In the genomic region with DNA sequence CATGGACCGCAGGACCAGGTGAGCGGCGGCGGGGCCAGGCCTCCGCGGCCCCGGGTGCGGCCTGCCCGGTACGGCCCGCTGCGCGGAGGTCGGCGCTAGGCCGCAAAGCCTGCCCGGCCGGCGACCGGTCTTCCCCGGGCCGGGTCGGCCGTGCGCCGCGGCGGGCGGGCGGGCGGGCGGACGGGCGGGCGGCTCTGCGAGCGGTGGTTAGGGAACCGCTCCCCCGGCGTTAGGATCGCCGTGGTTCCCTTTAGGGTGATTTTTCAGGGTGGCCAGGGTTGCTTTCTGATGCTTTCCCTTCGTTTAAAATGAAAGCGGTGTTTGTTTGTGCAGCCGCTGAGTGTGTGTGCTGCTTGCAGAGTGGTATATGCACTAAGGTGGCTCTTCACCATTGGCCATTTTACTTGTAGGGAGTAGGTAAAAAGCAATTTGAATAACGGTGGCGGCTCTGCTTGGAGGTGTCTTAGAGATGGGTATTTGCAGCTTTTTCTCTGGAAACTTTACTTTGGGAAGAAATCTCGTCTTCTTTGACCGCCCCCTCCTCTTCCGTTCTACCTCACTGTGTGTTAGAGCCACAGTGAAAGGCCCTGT, we compare ENCODE assay signal across 7 mouse cellular contexts. TPM values are rescaled to one million over a fixed set of nuclear protein-coding genes. Genes with fewer than 3 reads are reported as not detected.
DNase-seq lines count a peak whose midpoint lies in the region; ATAC-seq lines count a peak whose summit lies in the region.

No protein-coding gene starts in this region.

- peak; percentile 66 for DNase-seq in ES-CJ7 (ENCODE audit: low read depth, low spot score)
- peak; percentile 54 for DNase-seq in adrenal gland, postnatal 25 days
- DNase-seq in heart, postnatal 10 days: peak; percentile 54 to 64
- DNase-seq in layer of hippocampus, postnatal 10 days (ENCODE audit: low spot score in 2 of 2): peak; percentile 43 to 59
- DNase-seq in right cerebral cortex, postnatal 10 days (ENCODE audit: low spot score in 2 of 2): peak; percentile 33 to 41

- ATAC-seq in erythroblast, adult 5-6 weeks (replicated peaks; ENCODE audit: low FRiP score, poor library complexity, severe bottlenecking): peak; percentile 61; the same call in 1 of the 2 replicates
- ATAC-seq in megakaryocyte, adult 5-6 weeks (ENCODE audit: poor library complexity, severe bottlenecking): peak; percentile 20

- intact Hi-C loops in heart, postnatal 10 days (cut with DNase I): loop anchor here (5.0 to 10.0 kb wide), 5 partner anchors 52 to 191 kb away; a partner anchor contains a TSS

RNA-seq across cellular contexts. Expression of a gene that starts 0.7 kb away (rescaled TPM):
- total RNA-seq in adrenal gland, postnatal 25 days (2021): 27.8 and 30.9 TPM in 2 replicates
- 6.3 and 10.0 TPM in 2 replicates for total RNA-seq in erythroblast, adult 5-6 weeks (2015; ENCODE audit: low replicate concordance)
- 2.9 and 4.5 TPM in 2 replicates for total RNA-seq in erythroblast, adult 5-6 weeks (2017; ENCODE audit: low replicate concordance)
- total RNA-seq in heart, postnatal 10 days (2021): 10 to 100 TPM; 25.6 to 26.1 TPM
- total RNA-seq in layer of hippocampus, postnatal 10 days (2021): 10 to 100 TPM; 23.1 to 24.4 TPM
- 26.2 and 28.1 TPM in 2 replicates for total RNA-seq in megakaryocyte, adult 5-6 weeks (2015)
- total RNA-seq in megakaryocyte, adult 5-6 weeks (2017): 21.0 and 26.8 TPM in 2 replicates

Comparison
In these comparisons a context has a peak if more than half of its experiments do, and no peak if none do; other contexts are left out.
1. Peak in every context shown above with its lines: DNase-seq and ATAC-seq.